Mouse (Mus musculus) neural tube, embryonic 12.5 days (tissue): ENCODE measurements at regions not wholly inside any gene's neighbourhood (a gene's known extent, or its start where the extent isn't known, plus 50 kb on each side); places are given as distances from the start of the nearest gene placed in this dataset.

Experiments used
- ATAC-seq: fragments of 200-750 bp; cut with Nextera tagmentation; 2 replicates; pipeline ENCODE4 v1.8.0; 2017; ENCODE audit warnings: low read depth, mild to moderate bottlenecking, moderate TSS enrichment, moderate library complexity; ENCODE audit not compliant: low FRiP score
- H3K27ac ChIP-seq: fragments of 300-500 bp; sonication (generic); 2 replicates; pipeline ENCODE4 v1.5.1; 2016
- H3K27me3 ChIP-seq: fragments of 300-500 bp; sonication (generic); replicated peaks from 2 replicates; pipeline ENCODE4 v1.6.1; 2016; ENCODE audit warnings: mild to moderate bottlenecking
- H3K36me3 ChIP-seq: fragments of 300-500 bp; sonication (generic); 2 replicates; pipeline ENCODE4 v1.6.1; 2016; ENCODE audit warnings: mild to moderate bottlenecking
- H3K4me1 ChIP-seq: fragments of 300-500 bp; sonication (generic); 2 replicates; pipeline ENCODE4 v1.6.1; 2016
- H3K4me2 ChIP-seq: fragments of 300-500 bp; sonication (generic); replicated peaks from 2 replicates; pipeline ENCODE4 v1.6.1; 2016; ENCODE audit warnings: mild to moderate bottlenecking
- H3K4me3 ChIP-seq: fragments of 300-500 bp; sonication (generic); 2 replicates; pipeline ENCODE4 v1.5.1; 2016
- H3K9ac ChIP-seq: fragments of 300-500 bp; sonication (generic); 2 replicates; pipeline ENCODE4 v1.6.1; 2016; ENCODE audit warnings: mild to moderate bottlenecking
- H3K9me3 ChIP-seq: fragments of 300-500 bp; sonication (generic); 2 replicates; pipeline ENCODE4 v1.6.1; 2016; ENCODE audit warnings: mild to moderate bottlenecking
- WGBS: fragments of 180-500 bp; shearing (Covaris S2); methylation state at CpG from one replicate; pipeline ENCODE4 v1.1.7; 2016; 5-methylcytosine and 5-hydroxymethylcytosine counted together

GRCm38 (mm10) chr12:16060461-16060860, 243.7 kb upstream of the Trib2 start:
- Histone ChIP-seq H3K4me3 (no peak overlapping the region), H3K9me3 (no peaks in the 10 kb centered on the region), H3K9ac (no peak overlapping the region), H3K4me1 (no peaks in the 10 kb centered on the region), H3K27me3 (no peaks in the 10 kb centered on the region), H3K27ac (no peak overlapping the region), H3K36me3 (no peaks in the 10 kb centered on the region), H3K4me2 (no peak overlapping the region)
- WGBS, result 81% methylated on average over 5 of the region's 5 CpGs
- ATAC-seq, result no peak

GRCm38 (mm10) chr12:16058255-16058654, 241.5 kb upstream of the Trib2 start:
- H3K9ac ChIP-seq, result no peak overlapping the region
- H3K4me1 ChIP-seq, result no peaks in the 10 kb centered on the region
- no peak overlapping the region for H3K27ac ChIP-seq
- whole genome bisulfite sequencing, result 89% methylated on average over 3 of the region's 3 CpGs
- H3K4me2 ChIP-seq, result no peak overlapping the region
- no peaks in the 10 kb centered on the region for H3K27me3 ChIP-seq
- no peaks in the 10 kb centered on the region for H3K9me3 ChIP-seq
- H3K4me3 ChIP-seq, result no peak overlapping the region
- ATAC-seq, result no peak
- no peaks in the 10 kb centered on the region for H3K36me3 ChIP-seq

- ATAC-seq, result no peak
- WGBS, result 84% methylated on average over 2 of the region's 2 CpGs
- Histone ChIP-seq H3K9me3 (no peaks in the 10 kb centered on the region), H3K4me2 (no peak overlapping the region), H3K27ac (no peak overlapping the region), H3K4me3 (no peak overlapping the region), H3K9ac (no peak overlapping the region), H3K4me1 (no peaks in the 10 kb centered on the region), H3K36me3 (no peaks in the 10 kb centered on the region), H3K27me3 (no peaks in the 10 kb centered on the region)
Measured at GRCm38 (mm10) chr12:16056831-16057230, 240.1 kb upstream of the Trib2 start.

- no peaks in the 10 kb centered on the region for H3K9me3 ChIP-seq
- no peaks in the 10 kb centered on the region for H3K36me3 ChIP-seq
- H3K9ac ChIP-seq, result no peak overlapping the region
- no peak overlapping the region for H3K27ac ChIP-seq
- no peaks in the 10 kb centered on the region for H3K27me3 ChIP-seq
- no peak for ATAC-seq
- no peak overlapping the region for H3K4me2 ChIP-seq
- no peak overlapping the region for H3K4me3 ChIP-seq
- H3K4me1 ChIP-seq, result no peaks in the 10 kb centered on the region
- 63% methylated on average over 1 of the region's 1 CpGs for whole genome bisulfite sequencing
Measured at GRCm38 (mm10) chr12:16056216-16056615, 239.5 kb upstream of the Trib2 start.

- Histone ChIP-seq H3K4me2 (no peak overlapping the region), H3K9me3 (no peaks in the 10 kb centered on the region), H3K4me1 (no peaks in the 10 kb centered on the region), H3K27me3 (no peaks in the 10 kb centered on the region), H3K9ac (no peak overlapping the region), H3K36me3 (no peaks in the 10 kb centered on the region), H3K4me3 (no peak overlapping the region), H3K27ac (no peak overlapping the region)
- 82% methylated on average over 2 of the region's 2 CpGs for WGBS
- ATAC-seq, result no peak
Measured at GRCm38 (mm10) chr12:16054591-16054990, 237.9 kb upstream of the Trib2 start.

GRCm38 (mm10) chr12:16053735-16054134, 237.0 kb upstream of the Trib2 start:
- Histone ChIP-seq H3K4me3 (no peak overlapping the region), H3K27ac (no peak overlapping the region), H3K4me1 (no peaks in the 10 kb centered on the region), H3K9me3 (no peaks in the 10 kb centered on the region), H3K27me3 (no peaks in the 10 kb centered on the region), H3K36me3 (no peaks in the 10 kb centered on the region), H3K4me2 (no peak overlapping the region), H3K9ac (no peak overlapping the region)
- ATAC-seq, result no peak
- 61% methylated on average over 3 of the region's 3 CpGs for WGBS

- Histone ChIP-seq H3K4me1 (no peaks in the 10 kb centered on the region), H3K4me2 (no peak overlapping the region), H3K4me3 (no peak overlapping the region), H3K27ac (no peak overlapping the region), H3K36me3 (no peaks in the 10 kb centered on the region), H3K9ac (no peak overlapping the region), H3K27me3 (no peaks in the 10 kb centered on the region), H3K9me3 (no peaks in the 10 kb centered on the region)
- ATAC-seq, result no peak
- WGBS, result 84% methylated on average over 1 of the region's 1 CpGs
Measured at GRCm38 (mm10) chr12:16052998-16053397, 236.3 kb upstream of the Trib2 start.

GRCm38 (mm10) chr12:16052353-16052752, 235.6 kb upstream of the Trib2 start:
- no peak overlapping the region for H3K27ac ChIP-seq
- no peaks in the 10 kb centered on the region for H3K4me1 ChIP-seq
- H3K36me3 ChIP-seq, result no peaks in the 10 kb centered on the region
- no peak overlapping the region for H3K4me2 ChIP-seq
- H3K27me3 ChIP-seq, result no peaks in the 10 kb centered on the region
- no peak overlapping the region for H3K4me3 ChIP-seq
- H3K9ac ChIP-seq, result no peak overlapping the region
- 81% methylated on average over 3 of the region's 3 CpGs for WGBS
- no peaks in the 10 kb centered on the region for H3K9me3 ChIP-seq
- no peak for ATAC-seq

GRCm38 (mm10) chr12:16051439-16051838, 234.7 kb upstream of the Trib2 start:
- ATAC-seq, result no peak
- H3K9me3 ChIP-seq, result no peaks in the 10 kb centered on the region
- H3K27me3 ChIP-seq, result no peaks in the 10 kb centered on the region
- no peaks in the 10 kb centered on the region for H3K4me1 ChIP-seq
- H3K9ac ChIP-seq, result no peak overlapping the region
- no peaks in the 10 kb centered on the region for H3K36me3 ChIP-seq
- H3K4me3 ChIP-seq, result no peak overlapping the region
- H3K27ac ChIP-seq, result no peak overlapping the region
- WGBS, result 91% methylated on average over 2 of the region's 2 CpGs
- H3K4me2 ChIP-seq, result no peak overlapping the region

GRCm38 (mm10) chr12:16049545-16049944, 232.8 kb upstream of the Trib2 start:
- ATAC-seq, result no peak
- Histone ChIP-seq H3K27me3 (no peaks in the 10 kb centered on the region), H3K9ac (no peak overlapping the region), H3K36me3 (no peaks in the 10 kb centered on the region), H3K4me1 (no peaks in the 10 kb centered on the region), H3K4me3 (no peak overlapping the region), H3K27ac (no peak overlapping the region), H3K4me2 (no peak overlapping the region), H3K9me3 (no peaks in the 10 kb centered on the region)
- WGBS, result 72% methylated on average over 4 of the region's 4 CpGs

- no peak for ATAC-seq
- H3K27ac ChIP-seq, result no peak overlapping the region
- H3K4me2 ChIP-seq, result no peak overlapping the region
- H3K9ac ChIP-seq, result no peak overlapping the region
- no peaks in the 10 kb centered on the region for H3K9me3 ChIP-seq
- 82% methylated on average over 1 of the region's 1 CpGs for WGBS
- no peak overlapping the region for H3K4me3 ChIP-seq
- no peaks in the 10 kb centered on the region for H3K27me3 ChIP-seq
- no peaks in the 10 kb centered on the region for H3K4me1 ChIP-seq
- H3K36me3 ChIP-seq, result no peaks in the 10 kb centered on the region
Measured at GRCm38 (mm10) chr12:16046643-16047042, 229.9 kb upstream of the Trib2 start.

- no peak overlapping the region for H3K27ac ChIP-seq
- no peaks in the 10 kb centered on the region for H3K36me3 ChIP-seq
- WGBS, result 60% methylated on average over 5 of the region's 5 CpGs
- H3K4me3 ChIP-seq, result no peak overlapping the region
- H3K4me2 ChIP-seq, result no peak overlapping the region
- no peak for ATAC-seq
- no peaks in the 10 kb centered on the region for H3K9me3 ChIP-seq
- H3K27me3 ChIP-seq, result no peaks in the 10 kb centered on the region
- H3K4me1 ChIP-seq, result no peaks in the 10 kb centered on the region
- no peak overlapping the region for H3K9ac ChIP-seq
Measured at GRCm38 (mm10) chr12:16045791-16046494, 229.2 kb upstream of the Trib2 start.

- Histone ChIP-seq H3K9me3 (no peaks in the 10 kb centered on the region), H3K36me3 (no peaks in the 10 kb centered on the region), H3K9ac (no peak overlapping the region), H3K4me2 (no peak overlapping the region), H3K4me1 (no peaks in the 10 kb centered on the region), H3K4me3 (no peak overlapping the region), H3K27me3 (no peaks in the 10 kb centered on the region), H3K27ac (no peak overlapping the region)
- 94% methylated on average over 8 of the region's 8 CpGs for WGBS
- no peak for ATAC-seq
Measured at GRCm38 (mm10) chr12:16043466-16044214, 226.9 kb upstream of the Trib2 start.
